9 mouse cellular contexts compared by ENCODE assay signal in the genomic region with DNA sequence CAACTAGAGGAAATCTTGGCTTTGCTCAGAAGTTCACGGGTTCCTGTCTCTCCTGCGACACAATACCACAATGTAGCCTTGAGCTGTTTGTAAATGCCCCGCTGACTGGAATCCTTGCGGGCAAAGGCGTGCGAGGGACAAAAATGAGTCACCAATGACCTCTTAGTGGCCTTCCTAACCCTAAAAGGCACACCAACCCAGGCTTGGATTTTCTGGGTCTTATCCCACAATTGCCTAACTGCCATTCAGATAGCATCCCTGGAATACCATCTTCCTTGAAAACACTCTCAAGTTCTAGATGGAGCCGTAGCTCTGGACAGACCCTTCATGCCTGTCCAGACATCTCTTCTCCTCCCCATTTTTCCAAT. TPM values are rescaled to one million over a fixed set of nuclear protein-coding genes. Genes with fewer than 3 reads are reported as not detected.
DNase-seq lines count a peak whose midpoint lies in the region; ATAC-seq lines count a peak whose summit lies in the region.
"Had no signal": no experiment of that assay in that cellular context is flagged by ENCODE, and none has a peak within 500 bp of the region (broad histone marks: within the 10 kb centered on the region; RNA-seq: fewer than 3 reads in every experiment).

No protein-coding gene starts in this region.

- H3K36me3 ChIP-seq in neural tube, embryonic 11.5 days (ENCODE audit: control insufficient read depth, insufficient read depth, low read length) = no peaks in the 10 kb centered on the region
- no peaks in the 10 kb centered on the region for H3K36me3 ChIP-seq in liver, embryonic 12.5 days

- peak overlapping the region; percentile 66 for H3K4me3 ChIP-seq in neural tube, embryonic 11.5 days (ENCODE audit: low read depth, low read length)
- H3K4me3 ChIP-seq in liver, embryonic 12.5 days = 0 out of 2 replicates have a peak overlapping the region, but pooled peaks have one; percentile 59

- H3K9me3 ChIP-seq in neural tube, embryonic 11.5 days (ENCODE audit: control insufficient read depth, low read length) = no peaks in the 10 kb centered on the region
- no peaks in the 10 kb centered on the region for H3K9me3 ChIP-seq in liver, embryonic 12.5 days (replicated peaks)

- ATAC-seq in neural tube, embryonic 11.5 days (ENCODE audit: insufficient read depth, low FRiP score, low TSS enrichment) = no peak
- no peak for ATAC-seq in liver, embryonic 12.5 days
- no peak for ATAC-seq in erythroblast, adult 5-6 weeks (replicated peaks; ENCODE audit: low FRiP score, poor library complexity, severe bottlenecking)

- H3K27ac ChIP-seq in neural tube, embryonic 11.5 days (ENCODE audit: low read depth, low read length) = peak overlapping the region; percentile 75; the same call in 1 of the 2 replicates
- no peak overlapping the region for H3K27ac ChIP-seq in liver, embryonic 12.5 days
- H3K27ac ChIP-seq: macrophage had no signal

- peaks cover 22% of the 10 kb centered on the region for H3K4me1 ChIP-seq in neural tube, embryonic 11.5 days (ENCODE audit: control insufficient read depth, insufficient read depth, low read length)
- H3K4me1 ChIP-seq in liver, embryonic 12.5 days = peaks cover 18% of the 10 kb centered on the region

- peak overlapping the region; percentile 81 for H3K9ac ChIP-seq in neural tube, embryonic 11.5 days (ENCODE audit: low read length)
- H3K9ac ChIP-seq in liver, embryonic 12.5 days = no peak overlapping the region

- H3K27me3 ChIP-seq in neural tube, embryonic 11.5 days (ENCODE audit: control insufficient read depth, insufficient read depth, low read length) = peaks cover 11% of the 10 kb centered on the region
- peaks cover 98% of the 10 kb centered on the region for H3K27me3 ChIP-seq in liver, embryonic 12.5 days (replicated peaks)

- WGBS in neural tube, embryonic 11.5 days = 9% methylated on average over 7 of the region's 7 CpGs
- 13% methylated on average over 7 of the region's 7 CpGs for WGBS in liver, embryonic 12.5 days (ENCODE audit: insufficient replicate concordance)

- DNase-seq in adrenal gland, postnatal 14 days = peak; percentile 47
- DNase-seq in adrenal gland, postnatal 4 days (ENCODE audit: low spot score in 2 of 2) = no peak
- DNase-seq in neural tube, embryonic 11.5 days (ENCODE audit: low spot score) = no peak
- no peak for DNase-seq in neural tube, embryonic 10.5 days (ENCODE audit: extremely low spot score, low spot score)
- no peak for DNase-seq in natural killer cell, adult 2 months (ENCODE audit: low spot score in 2 of 2)
- DNase-seq in frontal cortex, postnatal 10 days (ENCODE audit: low spot score in 2 of 2) = no peak

- peak overlapping the region; percentile 100 for H3K4me2 ChIP-seq in neural tube, embryonic 11.5 days (ENCODE audit: low read depth)
- H3K4me2 ChIP-seq in liver, embryonic 12.5 days = peak overlapping the region; percentile 88

RNA-seq across cellular contexts. Expression of a gene that starts 1.4 kb away (rescaled TPM):
- total RNA-seq in adrenal gland, postnatal 14 days (2021) = 9.9 and 11.1 TPM in 2 replicates
- 1 to 10 TPM; 4.5 to 5.0 TPM for total RNA-seq in adrenal gland, postnatal 4 days (2021)
- polyA plus RNA-seq in neural tube, embryonic 11.5 days (2014; fragmentation: Nextera tagmentation; extraction: Ambion mirVana) = 11.4 and 12.3 TPM in 2 replicates
- polyA plus RNA-seq in liver, embryonic 12.5 days (2016; fragmentation: Nextera tagmentation; extraction: Ambion mirVana) = 0.20 and 0.36 TPM in 2 replicates
- total RNA-seq in erythroblast, adult 5-6 weeks (2015; ENCODE audit: low replicate concordance) = 0.19 TPM in 1 of 2 replicates, not detected in the other
- total RNA-seq in erythroblast, adult 5-6 weeks (2017; ENCODE audit: low replicate concordance) = not detected in 2 replicates
- polyA plus RNA-seq: macrophage had no signal

RNA-seq across cellular contexts. Expression of a gene that starts 34.8 kb away (rescaled TPM):
- 140 and 144 TPM in 2 replicates for total RNA-seq in adrenal gland, postnatal 14 days (2021)
- 100 to 1,000 TPM; 208 to 242 TPM for total RNA-seq in adrenal gland, postnatal 4 days (2021)
- polyA plus RNA-seq in neural tube, embryonic 11.5 days (2014; fragmentation: Nextera tagmentation; extraction: Ambion mirVana) = 50.1 and 56.9 TPM in 2 replicates
- 46.8 and 49.2 TPM in 2 replicates for polyA plus RNA-seq in liver, embryonic 12.5 days (2016; fragmentation: Nextera tagmentation; extraction: Ambion mirVana)
- 43.5 and 51.9 TPM in 2 replicates for total RNA-seq in erythroblast, adult 5-6 weeks (2015; ENCODE audit: low replicate concordance)
- total RNA-seq in erythroblast, adult 5-6 weeks (2017; ENCODE audit: low replicate concordance) = 34.8 and 42.3 TPM in 2 replicates

RNA-seq across cellular contexts. Expression of a gene that starts 42.8 kb away (rescaled TPM):
- 92.6 and 92.9 TPM in 2 replicates for total RNA-seq in adrenal gland, postnatal 14 days (2021)
- total RNA-seq in adrenal gland, postnatal 4 days (2021) = 10 to 100 TPM; 45.9 to 46.8 TPM
- polyA plus RNA-seq in neural tube, embryonic 11.5 days (2014; fragmentation: Nextera tagmentation; extraction: Ambion mirVana) = 121 and 122 TPM in 2 replicates
- polyA plus RNA-seq in liver, embryonic 12.5 days (2016; fragmentation: Nextera tagmentation; extraction: Ambion mirVana) = 140 and 143 TPM in 2 replicates
- total RNA-seq in erythroblast, adult 5-6 weeks (2015; ENCODE audit: low replicate concordance) = 20.1 and 41.5 TPM in 2 replicates
- total RNA-seq in erythroblast, adult 5-6 weeks (2017; ENCODE audit: low replicate concordance) = 5.9 and 26.6 TPM in 2 replicates

RNA-seq across cellular contexts. Expression of a gene that starts 58.0 kb away (rescaled TPM):
- total RNA-seq in adrenal gland, postnatal 14 days (2021) = 36.9 and 42.8 TPM in 2 replicates
- 10 to 100 TPM; 35.1 to 39.1 TPM for total RNA-seq in adrenal gland, postnatal 4 days (2021)
- 67.7 and 73.4 TPM in 2 replicates for polyA plus RNA-seq in neural tube, embryonic 11.5 days (2014; fragmentation: Nextera tagmentation; extraction: Ambion mirVana)
- 16.1 and 17.6 TPM in 2 replicates for polyA plus RNA-seq in liver, embryonic 12.5 days (2016; fragmentation: Nextera tagmentation; extraction: Ambion mirVana)
- total RNA-seq in erythroblast, adult 5-6 weeks (2015; ENCODE audit: low replicate concordance) = 0.63 and 2.3 TPM in 2 replicates
- 0.60 and 3.5 TPM in 2 replicates for total RNA-seq in erythroblast, adult 5-6 weeks (2017; ENCODE audit: low replicate concordance)
